Mouse (Mus musculus) midbrain, postnatal 0 days (tissue): ENCODE results near the gene Foxp2. TPM values are rescaled to one million over a fixed set of nuclear protein-coding genes. Genes with fewer than 3 reads are reported as not detected.

ENCODE experiments used
- ATAC-seq: fragments of 200-750 bp; cut with Nextera tagmentation; 2 replicates; pipeline ENCODE4 v1.8.0; 2017; ENCODE audit warnings: moderate number of reproducible peaks, mild to moderate bottlenecking, moderate TSS enrichment, moderate library complexity; ENCODE audit not compliant: low FRiP score
- DNase-seq: peaks from one replicate; pipeline ENCODE4 v3.0.0-alpha.2; 2015; ENCODE audit warnings: low spot score
- H3K27ac ChIP-seq: fragments of 300-500 bp; sonication (generic); 2 replicates; pipeline ENCODE4 v1.5.1; 2014; ENCODE audit warnings: low read depth, mild to moderate bottlenecking, low read length, mixed read lengths
- H3K27me3 ChIP-seq: fragments of 300-500 bp; sonication (generic); 2 replicates; pipeline ENCODE4 v1.6.1; 2014; ENCODE audit warnings: low read length, control low read depth, mixed read lengths; ENCODE audit not compliant: insufficient read depth
- H3K36me3 ChIP-seq: fragments of 300-500 bp; sonication (generic); 2 replicates; pipeline ENCODE4 v1.6.1; 2014; ENCODE audit warnings: low read length, control low read depth, mixed read lengths; ENCODE audit not compliant: insufficient read depth
- H3K4me1 ChIP-seq: fragments of 300-500 bp; sonication (generic); 2 replicates; pipeline ENCODE4 v1.6.1; 2014; ENCODE audit warnings: mild to moderate bottlenecking, control low read depth, antibody characterized with exemption, low read length, mixed read lengths; ENCODE audit not compliant: insufficient read depth
- H3K4me2 ChIP-seq: fragments of 300-500 bp; sonication (generic); 2 replicates; pipeline ENCODE4 v1.6.1; 2014; ENCODE audit warnings: low read depth, mild to moderate bottlenecking, low read length, mixed read lengths; ENCODE audit not compliant: poor library complexity, severe bottlenecking
- H3K4me3 ChIP-seq: fragments of 300-500 bp; sonication (generic); 2 replicates; pipeline ENCODE4 v1.5.1; 2014; ENCODE audit warnings: low read depth, mild to moderate bottlenecking, low read length, moderate library complexity
- H3K9ac ChIP-seq: fragments of 300-500 bp; sonication (generic); replicated peaks from 2 replicates; pipeline ENCODE4 v1.6.1; 2014; ENCODE audit warnings: mild to moderate bottlenecking, low read length, moderate library complexity, mixed read lengths; ENCODE audit not compliant: poor library complexity, severe bottlenecking
- H3K9me3 ChIP-seq: fragments of 300-500 bp; sonication (generic); 2 replicates; pipeline ENCODE4 v1.6.1; 2016; ENCODE audit warnings: low read length, control low read depth
- CTCF ChIP-seq: IDR thresholded peaks from 2 replicates; pipeline ENCODE4 v1.5.1; 2016; ENCODE audit warnings: antibody characterized with exemption, mild to moderate bottlenecking
- WGBS: fragments of 180-500 bp; shearing (Covaris S2); extraction: QIAGEN DNeasy Blood & Tissue Kit; methylation state at CpG from one replicate; pipeline ENCODE4 v1.1.7; 2014; 5-methylcytosine and 5-hydroxymethylcytosine counted together
- polyA plus RNA-seq: library from polyadenylated mRNA; unstranded; fragments of >200 nt; fragmentation: Nextera tagmentation; extraction: Ambion mirVana; gene quantifications from 2 replicates; pipeline ENCODE4 v1.2.1, GENCODE M21; 2015
- total RNA-seq: library from RNA; depleted of rRNA; stranded (reverse); fragments of >200 nt; gene quantifications from 2 replicates; pipeline ENCODE4 v1.2.3, GENCODE M21; 2014

Foxp2 gene
- total and polyA plus RNA-seq, 2 experiments from 2014 or later, result 71.4 to 103 TPM

DNA sequence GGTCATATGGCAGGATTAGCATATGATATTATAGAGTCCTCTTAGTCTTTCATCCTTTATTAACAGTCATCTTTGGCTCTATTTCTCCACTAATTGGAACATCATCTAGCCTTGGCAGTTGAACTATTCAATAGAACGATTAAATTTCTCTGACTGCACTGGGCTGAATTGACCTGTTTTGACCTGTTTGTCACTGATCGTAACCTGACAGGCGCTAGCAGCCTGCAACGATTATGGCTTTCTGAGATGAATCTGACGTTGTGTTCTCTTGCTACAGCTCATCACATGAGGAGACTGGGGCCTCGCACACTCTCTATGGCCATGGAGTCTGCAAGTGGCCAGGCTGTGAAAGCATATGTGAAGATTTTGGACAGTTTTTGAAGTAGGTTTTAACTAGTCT is 495.3 kb downstream of the Foxp2 start:
- H3K9me3 ChIP-seq, result no peaks in the 10 kb centered on the region
- H3K4me3 ChIP-seq, result no peak overlapping the region
- WGBS, result 50% methylated on average over 6 of the region's 6 CpGs
- no peaks in the 10 kb centered on the region for H3K27me3 ChIP-seq
- DNase-seq (no peak), ATAC-seq (no peak)
- H3K36me3 ChIP-seq, result no peaks in the 10 kb centered on the region
- no peak overlapping the region for H3K27ac ChIP-seq
- no peak overlapping the region for H3K9ac ChIP-seq
- TF ChIP-seq CTCF, result no peak
- no peaks in the 10 kb centered on the region for H3K4me1 ChIP-seq
- no peak overlapping the region for H3K4me2 ChIP-seq

DNA sequence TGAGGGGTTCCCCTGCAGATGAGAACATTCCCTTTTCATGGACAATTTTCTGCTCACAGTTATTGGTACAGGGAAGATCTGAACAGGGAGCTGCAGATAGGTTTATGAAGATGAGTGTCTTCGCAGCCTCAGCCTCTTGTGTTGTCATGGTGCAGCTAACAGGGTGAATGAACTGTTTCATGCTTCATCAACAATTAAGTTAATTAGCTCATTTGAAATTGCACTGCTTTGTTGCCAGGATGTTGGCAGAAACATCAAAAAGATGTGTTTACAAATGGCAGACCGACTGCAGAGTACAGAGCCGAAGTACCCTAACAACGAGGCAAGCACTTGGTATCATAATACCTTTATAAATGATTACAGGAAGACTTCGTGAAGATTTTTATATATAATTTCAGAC is 496.3 kb downstream of the Foxp2 start:
- WGBS, result 42% methylated on average over 5 of the region's 5 CpGs

GRCm38 (mm10) chr6:15401138-15401537 is 500.0 kb downstream of the Foxp2 start:
- no peak for ATAC-seq
- Histone ChIP-seq H3K4me1 (no peaks in the 10 kb centered on the region), H3K4me2 (no peak overlapping the region), H3K27ac (no peak overlapping the region), H3K9me3 (no peaks in the 10 kb centered on the region), H3K9ac (no peak overlapping the region), H3K36me3 (no peaks in the 10 kb centered on the region), H3K4me3 (no peak overlapping the region), H3K27me3 (no peaks in the 10 kb centered on the region)
- WGBS, result 74% methylated on average over 3 of the region's 3 CpGs
- DNase-seq, result no peak
- no peak for TF ChIP-seq CTCF

More for the DNA sequence above, 496.3 kb downstream of the Foxp2 start:
- H3K4me1 ChIP-seq, result no peaks in the 10 kb centered on the region
- no peaks in the 10 kb centered on the region for H3K36me3 ChIP-seq
- peak; percentile 76 for DNase-seq
- H3K4me3 ChIP-seq, result no peak overlapping the region
- no peak overlapping the region for H3K9ac ChIP-seq
- TF ChIP-seq CTCF, result no peak
- H3K27me3 ChIP-seq, result no peaks in the 10 kb centered on the region
- no peak overlapping the region for H3K27ac ChIP-seq
- ATAC-seq, result no peak
- no peaks in the 10 kb centered on the region for H3K9me3 ChIP-seq
- H3K4me2 ChIP-seq, result no peak overlapping the region

- no peak for DNase-seq
- ATAC-seq, result no peak
- H3K36me3 ChIP-seq, result no peaks in the 10 kb centered on the region
- no peak overlapping the region for H3K27ac ChIP-seq
- no peaks in the 10 kb centered on the region for H3K27me3 ChIP-seq
- H3K4me1 ChIP-seq, result no peaks in the 10 kb centered on the region
- H3K4me3 ChIP-seq, result no peak overlapping the region
- H3K9ac ChIP-seq, result no peak overlapping the region
- no peak overlapping the region for H3K4me2 ChIP-seq
- 83% methylated on average over 4 of the region's 4 CpGs for WGBS
- no peaks in the 10 kb centered on the region for H3K9me3 ChIP-seq
- no peak for TF ChIP-seq CTCF
Observed at GRCm38 (mm10) chr6:15402026-15402425, 500.9 kb downstream of the Foxp2 start.

- ATAC-seq, result peak; percentile 42; the same call in 1 of the 2 replicates
- TF ChIP-seq CTCF, result peak; percentile 72
- Histone ChIP-seq H3K4me2 (no peak overlapping the region), H3K4me3 (no peak overlapping the region), H3K27ac (no peak overlapping the region), H3K9me3 (no peaks in the 10 kb centered on the region), H3K27me3 (no peaks in the 10 kb centered on the region), H3K4me1 (no peaks in the 10 kb centered on the region), H3K9ac (no peak overlapping the region), H3K36me3 (no peaks in the 10 kb centered on the region)
- WGBS, result 29% methylated on average over 4 of the region's 4 CpGs
- DNase-seq, result peak; percentile 63
Observed at GRCm38 (mm10) chr6:15415099-15415498, 514.0 kb downstream of the Foxp2 start.

GRCm38 (mm10) chr6:15459701-15460100 is 558.6 kb downstream of the Foxp2 start:
- 90% methylated on average over 2 of the region's 2 CpGs for WGBS
- Histone ChIP-seq H3K4me1 (no peaks in the 10 kb centered on the region), H3K9me3 (no peaks in the 10 kb centered on the region), H3K36me3 (no peaks in the 10 kb centered on the region), H3K4me3 (no peak overlapping the region), H3K4me2 (no peak overlapping the region), H3K9ac (no peak overlapping the region), H3K27ac (no peak overlapping the region), H3K27me3 (no peaks in the 10 kb centered on the region)
- no peak for DNase-seq
- ATAC-seq, result no peak
- TF ChIP-seq CTCF, result no peak
